Mouse (Mus musculus) stomach, postnatal 0 days (tissue): ENCODE measurements around the gene Dlgap1.

Experiments
- CTCF ChIP-seq: IDR thresholded peaks from 2 replicates; pipeline ENCODE4 v1.5.1; 2016; ENCODE audit warnings: antibody characterized with exemption, low read depth, mild to moderate bottlenecking, moderate library complexity
- EP300 ChIP-seq: optimal IDR thresholded peaks from 2 replicates; pipeline ENCODE3; 2016; ENCODE audit warnings: antibody characterized with exemption

DNA sequence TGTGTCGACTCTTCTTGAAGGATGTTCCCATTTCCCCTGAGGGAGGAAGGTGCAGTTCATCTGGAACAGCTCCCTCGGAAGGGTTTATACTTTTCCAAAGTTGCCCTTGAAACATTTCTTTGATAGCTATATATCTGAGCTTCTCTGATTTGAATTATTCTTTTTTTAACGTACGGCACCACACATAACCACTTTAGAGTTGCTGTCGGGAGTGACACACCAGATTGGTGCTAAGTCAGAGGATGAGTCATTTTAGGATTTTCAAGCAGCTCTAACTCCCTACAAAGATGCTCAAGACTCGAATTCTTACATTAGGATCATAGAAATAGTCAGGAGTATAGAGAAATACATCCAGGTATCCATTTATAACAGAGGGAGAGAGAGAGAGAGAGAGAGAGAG, 364.6 kb downstream of the Dlgap1 start:
- TF ChIP-seq CTCF: no peak
- no peak for TF ChIP-seq EP300
